Mouse (Mus musculus) kidney, adult 8-10 months (tissue): ENCODE results near the gene Slc22a23.
A peak's percentile ranks its signal among the peaks of the same experiment; 100 is the strongest.

Source experiments
- DNase-seq, 2 experiments: peaks; one replicate each; pipeline ENCODE4 v3.0.0; 2022

Gene Slc22a23

GRCm38 (mm10) chr13:34228905-34229304 lies 116.1 kb downstream of the Slc22a23 start:
- no peak for DNase-seq

- no peak for DNase-seq
These were observed 117.0 kb downstream of the Slc22a23 start for GRCm38 (mm10) chr13:34227720-34228661.

- no peak for DNase-seq
These were observed 118.0 kb downstream of the Slc22a23 start for GRCm38 (mm10) chr13:34226940-34227339.

- DNase-seq, result peak; percentile 75 to 80
These were observed 122.0 kb downstream of the Slc22a23 start for GRCm38 (mm10) chr13:34222985-34223384.

- DNase-seq, result no peak
These were observed 125.3 kb downstream of the Slc22a23 start for GRCm38 (mm10) chr13:34219728-34220127.

- DNase-seq, result no peak
These were observed 126.2 kb downstream of the Slc22a23 start for GRCm38 (mm10) chr13:34218776-34219175.

- DNase-seq, result no peak
These were observed 130.1 kb downstream of the Slc22a23 start for GRCm38 (mm10) chr13:34214855-34215254.

- DNase-seq, result peak; percentile 70 to 73
These were observed 132.2 kb downstream of the Slc22a23 start for GRCm38 (mm10) chr13:34212735-34213212.

GRCm38 (mm10) chr13:34211261-34211775 lies 133.7 kb downstream of the Slc22a23 start:
- DNase-seq, result no peak

GRCm38 (mm10) chr13:34207714-34208470 lies 137.1 kb downstream of the Slc22a23 start:
- DNase-seq, result no peak

- no peak for DNase-seq
These were observed 139.8 kb downstream of the Slc22a23 start for GRCm38 (mm10) chr13:34205216-34205615.

- DNase-seq, result no peak
These were observed 149.3 kb downstream of the Slc22a23 start for GRCm38 (mm10) chr13:34195676-34196075.

- DNase-seq, result no peak
These were observed 151.6 kb downstream of the Slc22a23 start for GRCm38 (mm10) chr13:34193384-34193783.

- DNase-seq, result peak in 1 of 2 experiments; percentile 21
These were observed 152.4 kb downstream of the Slc22a23 start for GRCm38 (mm10) chr13:34192414-34193191.

GRCm38 (mm10) chr13:34187571-34187970 lies 157.4 kb downstream of the Slc22a23 start:
- DNase-seq, result peak; percentile 72 to 73

GRCm38 (mm10) chr13:34185371-34185770 lies 159.6 kb downstream of the Slc22a23 start:
- no peak for DNase-seq

- no peak for DNase-seq
These were observed 163.4 kb downstream of the Slc22a23 start for GRCm38 (mm10) chr13:34181624-34182023.

- DNase-seq, result no peak
These were observed 171.0 kb downstream of the Slc22a23 start for GRCm38 (mm10) chr13:34174025-34174424.

GRCm38 (mm10) chr13:34163304-34163975 lies 181.5 kb downstream of the Slc22a23 start:
- DNase-seq, result peak in 1 of 2 experiments; percentile 40

GRCm38 (mm10) chr13:34162491-34163303 lies 182.3 kb downstream of the Slc22a23 start, which contains the start of gene Psmg4:
TSS of gene Psmg4 (plus strand) at chr13:34162964.
- peak; percentile 92 to 95 for DNase-seq

- DNase-seq, result no peak
These were observed 185.1 kb downstream of the Slc22a23 start for GRCm38 (mm10) chr13:34159926-34160325.
